Mouse (Mus musculus) inflammation-experienced regulatory T-cells (primary cell): ENCODE measurements around the gene Eps8l1. TPM values are rescaled to one million over a fixed set of nuclear protein-coding genes. Genes with fewer than 3 reads are reported as not detected.

Experiments used
- polyA plus RNA-seq, 2 experiments: library from polyadenylated mRNA; unstranded; fragments of 100-300 nt; shearing (Covaris generic); gene quantifications; one replicate each; pipeline ENCODE4 v1.2.1; 2017

The Eps8l1 gene
- polyA plus RNA-seq = 10 to 100 TPM in 1 of 2 experiments, 1 to 10 TPM in 1; 6.2 to 30.5 TPM

DNA sequence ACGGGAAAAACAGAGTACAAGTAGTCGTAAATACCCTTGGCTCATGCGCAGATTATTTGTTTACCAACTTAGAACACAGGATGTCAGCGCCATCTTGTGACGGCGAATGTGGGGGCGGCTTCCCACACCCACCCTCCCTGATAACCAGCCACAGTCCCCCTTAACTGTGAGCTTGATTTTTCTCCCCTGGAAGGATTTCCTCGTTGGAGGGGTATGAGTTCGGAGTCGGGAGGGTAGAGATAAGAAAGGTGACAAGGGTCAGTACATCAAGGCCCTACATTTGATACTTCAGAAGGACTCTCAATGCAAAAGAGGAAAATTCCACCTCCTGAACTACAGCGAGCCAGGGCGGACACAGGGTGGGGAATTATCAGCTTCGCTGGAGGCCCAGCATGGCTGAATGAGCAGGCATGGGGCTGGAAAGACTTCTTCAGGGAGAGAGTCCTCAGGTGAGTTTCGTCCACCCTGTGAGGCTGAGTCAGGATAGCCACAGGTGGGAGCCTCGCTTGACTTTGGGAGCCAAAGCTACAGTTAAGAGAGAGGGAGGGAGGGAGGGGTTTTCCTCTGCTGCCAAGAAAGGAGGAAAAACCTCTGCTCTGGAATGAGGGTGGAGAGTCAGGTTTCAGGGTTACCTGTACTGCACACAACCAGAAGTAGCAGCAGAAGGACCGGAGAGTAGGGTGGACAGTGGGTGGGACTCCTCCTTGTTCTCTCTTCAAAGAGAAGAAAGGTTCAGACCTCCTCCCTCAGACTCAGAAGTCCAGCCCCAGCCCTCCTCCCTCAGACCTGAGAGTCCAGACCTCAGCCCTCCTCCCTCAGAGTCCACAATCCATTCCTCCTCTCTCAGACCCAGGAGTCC, at the start of gene Eps8l1:
Gene Eps8l1, plus strand, starts transcription at position 99 of the 859 bp plus-strand sequence.

DNA sequence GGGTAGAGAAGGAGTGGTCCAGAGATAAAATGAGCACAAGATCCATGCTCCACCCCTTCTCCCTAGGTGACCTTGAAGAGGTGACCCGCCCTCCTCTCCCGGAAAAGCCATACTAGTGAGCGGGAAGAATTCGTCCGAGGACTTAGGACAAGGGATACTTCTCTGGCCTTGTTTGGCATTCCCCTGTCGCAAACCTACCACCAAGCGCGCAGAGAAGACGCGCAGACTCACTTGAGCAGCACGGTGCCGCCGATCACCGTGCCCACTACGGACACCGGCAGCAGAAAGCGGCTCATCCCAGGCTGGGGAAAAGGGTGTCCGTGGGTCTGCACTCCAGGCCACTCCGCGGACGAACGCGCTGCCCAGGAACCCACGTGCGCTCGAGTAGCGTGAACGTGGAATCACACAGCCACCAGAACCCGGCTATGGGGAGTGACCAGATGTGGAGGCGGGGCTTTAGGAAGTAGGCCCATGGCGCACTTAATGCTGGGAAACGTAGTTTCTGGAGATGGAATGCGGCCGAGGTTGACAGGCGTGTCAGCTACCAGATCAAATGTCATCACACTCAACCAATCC, 15.2 kb upstream of the Eps8l1 start, which contains the start of gene Rdh13:
Gene Rdh13, minus strand, starts transcription at position 434 of the 576 bp plus-strand sequence.

DNA sequence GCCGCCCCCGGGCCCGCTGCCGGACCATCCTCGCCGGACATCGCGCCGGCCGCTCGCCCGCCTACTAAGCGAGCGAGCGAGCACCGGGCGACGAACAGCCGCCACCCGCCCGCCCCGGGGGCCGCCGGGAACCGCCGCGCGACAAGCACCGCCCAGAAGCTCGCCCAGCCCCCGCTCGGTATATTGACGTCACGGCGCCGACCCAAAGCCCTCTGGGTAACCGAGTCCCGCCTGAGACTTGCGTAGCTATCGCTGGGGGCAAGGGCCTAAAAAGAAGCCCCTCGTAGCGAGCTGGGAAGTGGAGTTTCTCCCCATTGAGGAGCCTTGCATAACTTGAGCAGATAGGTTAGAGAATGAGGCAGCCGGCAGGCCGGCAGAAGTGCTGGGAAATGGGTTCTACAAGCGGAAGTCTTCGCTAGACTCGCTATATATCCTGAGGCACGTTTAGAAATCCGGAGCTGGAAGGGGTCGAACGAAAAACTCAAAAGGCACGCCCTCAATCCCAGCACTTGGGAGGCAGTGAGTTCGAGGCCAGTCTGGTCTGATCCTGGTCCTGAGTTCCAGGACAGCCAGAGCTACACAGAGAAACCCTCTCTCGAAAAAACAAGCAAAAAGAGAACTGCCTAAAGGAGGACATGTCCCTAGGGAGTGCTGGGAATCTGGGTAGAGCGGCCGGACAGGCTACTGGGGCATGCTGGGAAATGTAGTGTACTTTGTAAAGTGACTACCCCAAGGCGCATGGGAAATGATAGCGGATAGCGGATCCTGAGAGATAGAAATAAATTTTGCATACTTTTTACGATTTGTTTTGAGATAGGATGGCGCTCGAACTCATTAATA, 41.3 kb downstream of the Eps8l1 start, which contains the start of gene Ppp1r12c:
Gene Ppp1r12c, minus strand, starts transcription at position 123 of the 840 bp plus-strand sequence.

GRCm38 (mm10) chr7:4516332-4517050, 56.0 kb downstream of the Eps8l1 start, which contains the start of gene Tnnt1:
Tnnt1 (minus strand) TSS chr7:4516382.

GRCm38 (mm10) chr7:4524212-4524922, 63.9 kb downstream of the Eps8l1 start, which contains the start of gene Tnni3:
Tnni3 (minus strand) TSS chr7:4524229.

Other genes with a start within 250 kb of the Eps8l1 start
- 1 to 10 TPM in 1 of 2 experiments, not detected in 1; 1.6 TPM for gene Lilra5, start 222.9 kb upstream of the Eps8l1 start, polyA plus RNA-seq
- under 1 TPM in 1 of 2 experiments, not detected in 1; 0.32 TPM for gene Ncr1, start 123.0 kb upstream of the Eps8l1 start, polyA plus RNA-seq
- under 1 TPM in 1 of 2 experiments, not detected in 1; 0.42 TPM for gene Gp6, start 62.9 kb upstream of the Eps8l1 start, polyA plus RNA-seq
- gene Rdh13, start 15.0 kb upstream of the Eps8l1 start, polyA plus RNA-seq = 1 to 10 TPM; 4.3 to 6.8 TPM
- 100 to 1,000 TPM; 147 to 198 TPM for gene Ppp1r12c, start 41.0 kb downstream of the Eps8l1 start, polyA plus RNA-seq
- gene Tnnt1, start 55.7 kb downstream of the Eps8l1 start, polyA plus RNA-seq = 1 to 10 TPM; 4.1 to 9.6 TPM
- 1 to 10 TPM in 1 of 2 experiments, not detected in 1; 5.5 TPM for gene Tnni3, start 63.6 kb downstream of the Eps8l1 start, polyA plus RNA-seq
- 1 to 10 TPM in 1 of 2 experiments, not detected in 1; 2.6 TPM for gene Dnaaf3, start 71.8 kb downstream of the Eps8l1 start, polyA plus RNA-seq
- 1 to 10 TPM in 1 of 2 experiments, under 1 TPM in 1; 0.53 to 1.3 TPM for gene Syt5, start 86.9 kb downstream of the Eps8l1 start, polyA plus RNA-seq
- 1 to 10 TPM in 1 of 2 experiments, not detected in 1; 1.1 TPM for gene Ptprh, start 143.4 kb downstream of the Eps8l1 start, polyA plus RNA-seq
- gene Tmem86b, start 170.7 kb downstream of the Eps8l1 start, polyA plus RNA-seq = 10 to 100 TPM; 12.1 to 12.7 TPM
- gene Ppp6r1, start 198.3 kb downstream of the Eps8l1 start, polyA plus RNA-seq = 100 to 1,000 TPM; 275 to 316 TPM
- gene Hspbp1, start 224.4 kb downstream of the Eps8l1 start, polyA plus RNA-seq = 10 to 100 TPM; 62.6 to 74.0 TPM
- gene Brsk1, start 229.9 kb downstream of the Eps8l1 start, polyA plus RNA-seq = under 1 TPM in 1 of 2 experiments, not detected in 1; 0.64 TPM